Mouse (Mus musculus): Measurements from ENCODE around the gene Tmem145. TPM values are rescaled to one million over a fixed set of nuclear protein-coding genes. Genes with fewer than 3 reads are reported as not detected.

The Tmem145 gene
- total RNA-seq, 1 experiment from 2014 or later: not detected

- ATAC-seq (replicated peaks in 1 of 2; ENCODE audit: insufficient read depth in 1 of 2, low FRiP score in 2 of 2, low TSS enrichment in 1 of 2, low read depth in 1 of 2, poor library complexity in 2 of 2, severe bottlenecking in 2 of 2): no peak
Observed at GRCm38 (mm10) chr7:25273259-25274241, 32.4 kb upstream of the Tmem145 start.

GRCm38 (mm10) chr7:25274571-25274970 is 31.3 kb upstream of the Tmem145 start:
- peak; percentile 54 to 57; a peak in 2 of 4 replicates for ATAC-seq (replicated peaks in 1 of 2; ENCODE audit: insufficient read depth in 1 of 2, low FRiP score in 2 of 2, low TSS enrichment in 1 of 2, low read depth in 1 of 2, poor library complexity in 2 of 2, severe bottlenecking in 2 of 2)

- no peak for ATAC-seq (replicated peaks in 1 of 2; ENCODE audit: insufficient read depth in 1 of 2, low FRiP score in 2 of 2, low TSS enrichment in 1 of 2, low read depth in 1 of 2, poor library complexity in 2 of 2, severe bottlenecking in 2 of 2)
Observed at GRCm38 (mm10) chr7:25274996-25275395, 30.9 kb upstream of the Tmem145 start.

- no peak for ATAC-seq (replicated peaks in 1 of 2; ENCODE audit: insufficient read depth in 1 of 2, low FRiP score in 2 of 2, low TSS enrichment in 1 of 2, low read depth in 1 of 2, poor library complexity in 2 of 2, severe bottlenecking in 2 of 2)
Observed at GRCm38 (mm10) chr7:25275555-25276298, 30.2 kb upstream of the Tmem145 start.

GRCm38 (mm10) chr7:25277405-25277804 is 28.5 kb upstream of the Tmem145 start:
- no peak for ATAC-seq (replicated peaks in 1 of 2; ENCODE audit: insufficient read depth in 1 of 2, low FRiP score in 2 of 2, low TSS enrichment in 1 of 2, low read depth in 1 of 2, poor library complexity in 2 of 2, severe bottlenecking in 2 of 2)

- ATAC-seq (replicated peaks in 1 of 2; ENCODE audit: insufficient read depth in 1 of 2, low FRiP score in 2 of 2, low TSS enrichment in 1 of 2, low read depth in 1 of 2, poor library complexity in 2 of 2, severe bottlenecking in 2 of 2): no peak
Observed at GRCm38 (mm10) chr7:25277998-25278340, 27.9 kb upstream of the Tmem145 start.

GRCm38 (mm10) chr7:25278341-25279075 is 27.4 kb upstream of the Tmem145 start:
- peak; percentile 29 to 37; a peak in 3 of 4 replicates for ATAC-seq (replicated peaks in 1 of 2; ENCODE audit: insufficient read depth in 1 of 2, low FRiP score in 2 of 2, low TSS enrichment in 1 of 2, low read depth in 1 of 2, poor library complexity in 2 of 2, severe bottlenecking in 2 of 2)

GRCm38 (mm10) chr7:25279076-25279860 is 26.6 kb upstream of the Tmem145 start:
- 0 out of 4 replicates have a peak, but pooled peaks have one; percentile 4 to 5 for ATAC-seq (replicated peaks in 1 of 2; ENCODE audit: insufficient read depth in 1 of 2, low FRiP score in 2 of 2, low TSS enrichment in 1 of 2, low read depth in 1 of 2, poor library complexity in 2 of 2, severe bottlenecking in 2 of 2)

- ATAC-seq (replicated peaks in 1 of 2; ENCODE audit: insufficient read depth in 1 of 2, low FRiP score in 2 of 2, low TSS enrichment in 1 of 2, low read depth in 1 of 2, poor library complexity in 2 of 2, severe bottlenecking in 2 of 2): no peak
Observed at GRCm38 (mm10) chr7:25279861-25280791, 25.8 kb upstream of the Tmem145 start.

- ATAC-seq (replicated peaks in 1 of 2; ENCODE audit: insufficient read depth in 1 of 2, low FRiP score in 2 of 2, low TSS enrichment in 1 of 2, low read depth in 1 of 2, poor library complexity in 2 of 2, severe bottlenecking in 2 of 2): no peak
Observed at GRCm38 (mm10) chr7:25281166-25281733, 24.7 kb upstream of the Tmem145 start.

GRCm38 (mm10) chr7:25281734-25282601 is 23.9 kb upstream of the Tmem145 start:
- peak; percentile 59 to 74 for ATAC-seq (replicated peaks in 1 of 2; ENCODE audit: insufficient read depth in 1 of 2, low FRiP score in 2 of 2, low TSS enrichment in 1 of 2, low read depth in 1 of 2, poor library complexity in 2 of 2, severe bottlenecking in 2 of 2)

- no peak for ATAC-seq (replicated peaks in 1 of 2; ENCODE audit: insufficient read depth in 1 of 2, low FRiP score in 2 of 2, low TSS enrichment in 1 of 2, low read depth in 1 of 2, poor library complexity in 2 of 2, severe bottlenecking in 2 of 2)
Observed at GRCm38 (mm10) chr7:25282731-25283211, 23.1 kb upstream of the Tmem145 start.

GRCm38 (mm10) chr7:25283637-25284036 is 22.3 kb upstream of the Tmem145 start:
- ATAC-seq (replicated peaks in 1 of 2; ENCODE audit: insufficient read depth in 1 of 2, low FRiP score in 2 of 2, low TSS enrichment in 1 of 2, low read depth in 1 of 2, poor library complexity in 2 of 2, severe bottlenecking in 2 of 2): 0 out of 4 replicates have a peak, but pooled peaks of 1 of the 2 experiments have one; percentile 9

- no peak for ATAC-seq (replicated peaks in 1 of 2; ENCODE audit: insufficient read depth in 1 of 2, low FRiP score in 2 of 2, low TSS enrichment in 1 of 2, low read depth in 1 of 2, poor library complexity in 2 of 2, severe bottlenecking in 2 of 2)
Observed at GRCm38 (mm10) chr7:25284171-25284570, 21.7 kb upstream of the Tmem145 start.

- ATAC-seq (replicated peaks in 1 of 2; ENCODE audit: insufficient read depth in 1 of 2, low FRiP score in 2 of 2, low TSS enrichment in 1 of 2, low read depth in 1 of 2, poor library complexity in 2 of 2, severe bottlenecking in 2 of 2): no peak
Observed at GRCm38 (mm10) chr7:25284766-25285165, 21.1 kb upstream of the Tmem145 start.

Measured in hematopoietic stem cell, adult 5-6 weeks (primary cell).